Mouse (Mus musculus) forebrain, postnatal 0 days (tissue): ENCODE data around the gene Sytl2. TPM values are rescaled to one million over a fixed set of nuclear protein-coding genes. Genes with fewer than 3 reads are reported as not detected.

Experiments used
- ATAC-seq: fragments of 200-750 bp; cut with Nextera tagmentation; 2 replicates; pipeline ENCODE4 v1.8.0; 2017; ENCODE audit warnings: mild to moderate bottlenecking, moderate library complexity
- DNase-seq: peaks from one replicate; pipeline ENCODE4 v3.0.0-alpha.2; 2015
- H3K27ac ChIP-seq: fragments of 300-500 bp; sonication (generic); 2 replicates; pipeline ENCODE4 v1.5.1; 2014; ENCODE audit warnings: low read depth, mild to moderate bottlenecking, antibody characterized with exemption, low read length, moderate library complexity, mixed read lengths
- H3K27me3 ChIP-seq: fragments of 300-500 bp; sonication (generic); 2 replicates; pipeline ENCODE4 v1.6.1; 2014; ENCODE audit warnings: mild to moderate bottlenecking, low read length, mixed read lengths; ENCODE audit not compliant: insufficient read depth
- H3K36me3 ChIP-seq: fragments of 300-500 bp; sonication (generic); 2 replicates; pipeline ENCODE4 v1.6.1; 2014; ENCODE audit warnings: mild to moderate bottlenecking, moderate library complexity; ENCODE audit not compliant: insufficient read depth
- H3K4me1 ChIP-seq: fragments of 300-500 bp; sonication (generic); 2 replicates; pipeline ENCODE4 v1.6.1; 2014; ENCODE audit warnings: antibody characterized with exemption; ENCODE audit not compliant: insufficient read depth
- H3K4me2 ChIP-seq: fragments of 300-500 bp; sonication (generic); 2 replicates; pipeline ENCODE4 v1.6.1; 2014; ENCODE audit warnings: low read depth, mild to moderate bottlenecking, moderate library complexity
- H3K4me3 ChIP-seq: fragments of 300-500 bp; sonication (generic); 2 replicates; pipeline ENCODE4 v1.5.1; 2014; ENCODE audit warnings: low read depth, low read length, mixed read lengths
- H3K9ac ChIP-seq: fragments of 300-500 bp; sonication (generic); 2 replicates; pipeline ENCODE4 v1.6.1; 2014; ENCODE audit warnings: mild to moderate bottlenecking
- H3K9me3 ChIP-seq: fragments of 300-500 bp; sonication (generic); 2 replicates; pipeline ENCODE4 v1.6.1; 2016; ENCODE audit warnings: low read length
- CTCF ChIP-seq: sonication (generic); IDR thresholded peaks from 2 replicates; pipeline ENCODE4 v1.5.1; 2016; ENCODE audit warnings: antibody characterized with exemption, control low read depth, low read depth
- WGBS: fragments of 180-500 bp; shearing (Covaris S2); extraction: QIAGEN DNeasy Blood & Tissue Kit; methylation state at CpG from one replicate; pipeline ENCODE4 v1.1.7; 2014; 5-methylcytosine and 5-hydroxymethylcytosine counted together
- polyA plus RNA-seq: library from polyadenylated mRNA; unstranded; fragments of >200 nt; fragmentation: Nextera tagmentation; extraction: Ambion mirVana; gene quantifications from 2 replicates; pipeline ENCODE4 v1.2.1, GENCODE M21; 2015
- total RNA-seq: library from RNA; depleted of rRNA; stranded (reverse); fragments of >200 nt; gene quantifications from 2 replicates; pipeline ENCODE4 v1.2.3, GENCODE M21; 2014

Sytl2 gene
- total and polyA plus RNA-seq, 2 experiments from 2014 or later: 5.2 to 6.5 TPM

DNA sequence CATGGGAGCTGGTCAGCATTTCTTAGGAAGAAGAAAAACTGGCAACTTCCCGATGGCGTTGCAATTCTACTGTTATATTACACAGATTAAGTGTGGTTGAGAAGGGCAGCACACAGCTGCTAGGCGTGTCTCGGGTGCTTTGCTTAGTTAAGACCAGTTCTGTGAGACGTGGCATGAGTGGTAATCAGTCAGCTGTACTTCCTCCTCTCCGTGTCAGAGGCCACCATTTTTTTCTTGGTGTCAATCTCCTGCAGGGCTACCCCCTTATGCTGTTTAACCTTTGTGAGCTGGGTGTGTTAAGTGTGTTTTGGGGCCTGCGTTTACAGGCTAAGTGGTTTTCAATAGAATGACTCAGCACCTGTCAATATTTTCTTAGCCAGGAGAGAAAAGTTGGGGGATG, 60.7 kb downstream of the Sytl2 start:
- TF ChIP-seq CTCF: no peak
- Histone ChIP-seq H3K4me3 (no peak overlapping the region), H3K27ac (no peak overlapping the region), H3K9me3 (no peaks in the 10 kb centered on the region), H3K4me2 (no peak overlapping the region), H3K4me1 (no peaks in the 10 kb centered on the region), H3K9ac (no peak overlapping the region), H3K36me3 (no peaks in the 10 kb centered on the region), H3K27me3 (no peaks in the 10 kb centered on the region)
- ATAC-seq (no peak), DNase-seq (no peak)
- 81% methylated on average over 7 of the region's 7 CpGs for WGBS

- WGBS: 75% methylated on average over 6 of the region's 6 CpGs
Observed at GRCm38 (mm10) chr7:90370071-90370851, 68.2 kb downstream of the Sytl2 start.

GRCm38 (mm10) chr7:90372804-90373203, 70.8 kb downstream of the Sytl2 start:
- 79% methylated on average over 4 of the region's 4 CpGs for WGBS
- no peaks in the 10 kb centered on the region for H3K9me3 ChIP-seq
- H3K27ac ChIP-seq: no peak overlapping the region
- DNase-seq: no peak
- no peak for ATAC-seq
- H3K36me3 ChIP-seq: no peaks in the 10 kb centered on the region
- H3K4me2 ChIP-seq: no peak overlapping the region
- no peaks in the 10 kb centered on the region for H3K4me1 ChIP-seq
- H3K27me3 ChIP-seq: no peaks in the 10 kb centered on the region
- no peak overlapping the region for H3K9ac ChIP-seq
- TF ChIP-seq CTCF: no peak
- H3K4me3 ChIP-seq: no peak overlapping the region

More at GRCm38 (mm10) chr7:90370071-90370851, 68.2 kb downstream of the Sytl2 start:
- H3K9me3 ChIP-seq: no peaks in the 10 kb centered on the region
- H3K27ac ChIP-seq: no peak overlapping the region
- no peak overlapping the region for H3K9ac ChIP-seq
- no peak overlapping the region for H3K4me2 ChIP-seq
- DNase-seq: no peak
- H3K4me1 ChIP-seq: no peaks in the 10 kb centered on the region
- ATAC-seq: no peak
- no peak overlapping the region for H3K4me3 ChIP-seq
- H3K27me3 ChIP-seq: no peaks in the 10 kb centered on the region
- H3K36me3 ChIP-seq: no peaks in the 10 kb centered on the region
- TF ChIP-seq CTCF: no peak

DNA sequence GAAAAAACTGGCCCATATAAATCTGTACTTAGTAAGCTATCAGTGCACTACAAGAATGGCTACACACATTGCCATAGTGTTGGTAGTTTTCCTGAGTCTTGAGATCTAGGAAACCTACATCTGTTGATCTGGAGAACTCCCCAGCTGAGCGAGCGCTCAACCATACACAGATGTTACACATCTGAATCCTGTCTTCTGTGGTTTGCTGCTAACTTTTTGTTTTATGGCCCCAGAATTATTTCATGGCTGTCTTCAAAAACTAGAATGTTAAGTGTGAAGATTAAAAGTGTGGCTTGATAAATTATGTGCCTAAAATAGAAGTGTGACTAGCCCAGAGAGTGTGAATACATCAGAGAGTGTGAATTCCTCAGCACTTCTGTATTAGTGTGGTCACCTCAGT, 82.4 kb downstream of the Sytl2 start:
- Histone ChIP-seq H3K9me3 (no peaks in the 10 kb centered on the region), H3K27ac (no peak overlapping the region), H3K36me3 (no peaks in the 10 kb centered on the region), H3K27me3 (no peaks in the 10 kb centered on the region), H3K4me1 (no peaks in the 10 kb centered on the region), H3K4me3 (no peak overlapping the region), H3K4me2 (no peak overlapping the region), H3K9ac (no peak overlapping the region)
- 93% methylated on average over 2 of the region's 2 CpGs for WGBS
- DNase-seq (no peak), ATAC-seq (no peak)
- TF ChIP-seq CTCF: no peak

- Histone ChIP-seq H3K9me3 (no peaks in the 10 kb centered on the region), H3K4me3 (peak overlapping the region; percentile 33), H3K36me3 (no peaks in the 10 kb centered on the region), H3K27ac (no peak overlapping the region), H3K9ac (peak overlapping the region; percentile 31), H3K27me3 (no peaks in the 10 kb centered on the region), H3K4me2 (peak overlapping the region; percentile 49), H3K4me1 (no peaks in the 10 kb centered on the region)
- 2% methylated on average over 8 of the region's 8 CpGs for WGBS
- TF ChIP-seq CTCF: no peak
- ATAC-seq: peak; percentile 89
- peak; percentile 69 for DNase-seq
Observed at GRCm38 (mm10) chr7:90386885-90387459, 84.9 kb downstream of the Sytl2 start.

- H3K9me3 ChIP-seq: no peaks in the 10 kb centered on the region
- 18% methylated on average over 3 of the region's 3 CpGs for WGBS
- no peaks in the 10 kb centered on the region for H3K4me1 ChIP-seq
- H3K4me3 ChIP-seq: no peak overlapping the region
- no peaks in the 10 kb centered on the region for H3K36me3 ChIP-seq
- H3K4me2 ChIP-seq: no peak overlapping the region
- ATAC-seq: no peak
- no peaks in the 10 kb centered on the region for H3K27me3 ChIP-seq
- no peak overlapping the region for H3K9ac ChIP-seq
- DNase-seq: no peak
- H3K27ac ChIP-seq: no peak overlapping the region
- TF ChIP-seq CTCF: no peak
Observed at GRCm38 (mm10) chr7:90389765-90390164, 87.7 kb downstream of the Sytl2 start.

DNA sequence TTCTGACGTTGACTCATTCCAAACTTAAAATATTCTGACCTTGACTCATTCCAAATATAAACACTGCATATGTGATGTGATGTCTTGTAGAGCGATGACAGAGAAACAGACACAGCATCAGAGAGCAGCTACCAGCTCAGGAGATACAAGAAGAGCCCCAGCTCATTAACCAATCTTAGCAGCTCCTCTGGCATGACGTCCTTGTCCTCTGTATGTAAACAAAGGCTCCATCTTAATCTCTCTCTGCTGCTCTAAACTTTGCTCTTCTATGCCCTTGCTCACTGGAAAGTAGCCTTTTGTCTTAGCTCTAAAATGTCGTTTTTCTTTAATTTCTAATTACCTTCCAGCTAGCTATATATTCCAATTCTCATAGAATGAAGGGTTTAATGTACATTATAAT, 93.0 kb downstream of the Sytl2 start:
- H3K4me1 ChIP-seq: no peaks in the 10 kb centered on the region; the same call in 1 of the 2 replicates
- no peak overlapping the region for H3K4me3 ChIP-seq
- H3K4me2 ChIP-seq: no peak overlapping the region
- H3K9ac ChIP-seq: no peak overlapping the region
- H3K9me3 ChIP-seq: no peaks in the 10 kb centered on the region
- H3K27ac ChIP-seq: no peak overlapping the region
- DNase-seq: no peak
- H3K36me3 ChIP-seq: no peaks in the 10 kb centered on the region
- no peaks in the 10 kb centered on the region for H3K27me3 ChIP-seq
- ATAC-seq: no peak
- TF ChIP-seq CTCF: no peak
- WGBS: 54% methylated on average over 4 of the region's 4 CpGs
